Mouse (Mus musculus) myocyte (in vitro differentiated cells): Measurements from ENCODE around the gene Tada1.

ENCODE experiments used
- CEBPB ChIP-seq: IDR thresholded peaks from 2 replicates; pipeline ENCODE4 v1.6.1; 2011; ENCODE audit warnings: mild to moderate bottlenecking, moderate library complexity; ENCODE audit not compliant: poor library complexity, insufficient read depth, severe bottlenecking
- MAX ChIP-seq: IDR thresholded peaks from one replicate; pipeline ENCODE4 v1.6.1; 2011; ENCODE audit warnings: low read depth, mild to moderate bottlenecking, control low read depth
- MYOG ChIP-seq, 3 experiments: IDR thresholded peaks; one replicate each; pipeline ENCODE4 v1.6.1; 2011; ENCODE audit warnings: control low read depth in 2 of 3, low read depth in 2 of 3, mild to moderate bottlenecking in 2 of 3; ENCODE audit not compliant: insufficient read length in 2 of 3, control insufficient read depth in 1 of 3, insufficient read depth in 1 of 3
- POLR2A ChIP-seq: IDR thresholded peaks from one replicate; pipeline ENCODE4 v1.6.1; 2011; ENCODE audit warnings: low read depth, mild to moderate bottlenecking, control low read depth, moderate library complexity; ENCODE audit not compliant: insufficient read length
- USF1 ChIP-seq: IDR thresholded peaks from one replicate; pipeline ENCODE4 v1.6.1; 2011; ENCODE audit warnings: low read depth, mild to moderate bottlenecking, control low read depth, moderate library complexity

- no peak for TF ChIP-seq CEBPB
- TF ChIP-seq MYOG (IDR thresholded peaks at IDR 0.05; ENCODE audit: control insufficient read depth in 1 of 3, insufficient read depth in 1 of 3, insufficient read length in 2 of 3, low read depth in 2 of 3), result no peak
- no peak for TF ChIP-seq POLR2A
- no peak for TF ChIP-seq MAX
- TF ChIP-seq USF1, result no peak
Measured at GRCm38 (mm10) chr1:166402003-166402402, 23.1 kb downstream of the Tada1 start.
